Mouse (Mus musculus) midbrain, embryonic 14.5 days (tissue): ENCODE results near the gene 4930438A08Rik. TPM values are rescaled to one million over a fixed set of nuclear protein-coding genes. Genes with fewer than 3 reads are reported as not detected.

Source experiments
- ATAC-seq: fragments of 200-750 bp; cut with Nextera tagmentation; 2 replicates; pipeline ENCODE4 v1.8.0; 2017; ENCODE audit warnings: moderate number of reproducible peaks, moderate library complexity; ENCODE audit not compliant: low FRiP score, low TSS enrichment
- DNase-seq: peaks from one replicate; pipeline ENCODE4 v3.0.0-alpha.2; 2015
- H3K27ac ChIP-seq: fragments of 300-500 bp; sonication (generic); replicated peaks from 2 replicates; pipeline ENCODE4 v1.5.1; 2014; ENCODE audit warnings: mild to moderate bottlenecking, low read depth, low read length, moderate library complexity
- H3K27me3 ChIP-seq: fragments of 300-500 bp; sonication (generic); 2 replicates; pipeline ENCODE4 v1.6.1; 2014; ENCODE audit warnings: low read length, control low read depth, mixed read lengths; ENCODE audit not compliant: control insufficient read depth, insufficient read depth
- H3K36me3 ChIP-seq: fragments of 300-500 bp; sonication (generic); 2 replicates; pipeline ENCODE4 v1.6.1; 2014; ENCODE audit warnings: low read length, control low read depth; ENCODE audit not compliant: control insufficient read depth, insufficient read depth
- H3K4me1 ChIP-seq: fragments of 300-500 bp; sonication (generic); 2 replicates; pipeline ENCODE4 v1.6.1; 2014; ENCODE audit warnings: mild to moderate bottlenecking, antibody characterized with exemption, low read length, control low read depth; ENCODE audit not compliant: control insufficient read depth, insufficient read depth
- H3K4me2 ChIP-seq: fragments of 300-500 bp; sonication (generic); 2 replicates; pipeline ENCODE4 v1.6.1; 2014; ENCODE audit warnings: mild to moderate bottlenecking, low read length, moderate library complexity
- H3K4me3 ChIP-seq: fragments of 300-500 bp; sonication (generic); replicated peaks from 2 replicates; pipeline ENCODE4 v1.5.1; 2014; ENCODE audit warnings: low read depth, low read length
- H3K9ac ChIP-seq: fragments of 300-500 bp; sonication (generic); replicated peaks from 2 replicates; pipeline ENCODE4 v1.6.1; 2014; ENCODE audit warnings: mild to moderate bottlenecking, low read length, moderate library complexity
- H3K9me3 ChIP-seq: fragments of 300-500 bp; sonication (generic); 2 replicates; pipeline ENCODE4 v1.6.1; 2016; ENCODE audit warnings: low read length, control low read depth, mixed read lengths; ENCODE audit not compliant: control insufficient read depth
- WGBS: fragments of 180-500 bp; shearing (Covaris S2); extraction: QIAGEN DNeasy Blood & Tissue Kit; methylation state at CpG from one replicate; pipeline ENCODE4 v1.1.7; 2014; 5-methylcytosine and 5-hydroxymethylcytosine counted together
- polyA plus RNA-seq: library from polyadenylated mRNA; unstranded; fragments of >200 nt; fragmentation: Nextera tagmentation; extraction: Ambion mirVana; gene quantifications from 2 replicates; pipeline ENCODE4 v1.2.1, GENCODE M21; 2014

4930438A08Rik gene
- polyA plus RNA-seq, 1 experiment from 2014 or later: not detected

- Histone ChIP-seq H3K4me2 (peak overlapping the region; percentile 90), H3K27ac (peak overlapping the region; percentile 58), H3K27me3 (no peaks in the 10 kb centered on the region), H3K4me1 (peaks cover 16% of the 10 kb centered on the region), H3K9me3 (no peaks in the 10 kb centered on the region), H3K9ac (peak overlapping the region; percentile 65), H3K4me3 (peak overlapping the region; percentile 48), H3K36me3 (no peaks in the 10 kb centered on the region)
- peak; percentile 51 for ATAC-seq
- DNase-seq: peak; percentile 77
- WGBS: under 1% methylated on average over 42 of the region's 42 CpGs
Observed at GRCm38 (mm10) chr11:58307411-58308080, 32.9 kb downstream of the 4930438A08Rik start.

- Histone ChIP-seq H3K27ac (no peak overlapping the region), H3K4me1 (peaks cover 13% of the 10 kb centered on the region), H3K4me2 (no peak overlapping the region), H3K9ac (no peak overlapping the region), H3K9me3 (no peaks in the 10 kb centered on the region), H3K36me3 (no peaks in the 10 kb centered on the region), H3K4me3 (no peak overlapping the region), H3K27me3 (no peaks in the 10 kb centered on the region)
- ATAC-seq: no peak
- 96% methylated on average over 9 of the region's 9 CpGs for WGBS
- DNase-seq: no peak
Observed at GRCm38 (mm10) chr11:58308661-58309060, 34.1 kb downstream of the 4930438A08Rik start.

- no peak overlapping the region for H3K27ac ChIP-seq
Observed at GRCm38 (mm10) chr11:58314069-58314468, 39.5 kb downstream of the 4930438A08Rik start.

GRCm38 (mm10) chr11:58315536-58316168 lies 41.1 kb downstream of the 4930438A08Rik start:
- H3K4me2 ChIP-seq: no peak overlapping the region
- ATAC-seq: no peak
- H3K27me3 ChIP-seq: no peaks in the 10 kb centered on the region
- H3K9ac ChIP-seq: no peak overlapping the region
- H3K9me3 ChIP-seq: no peaks in the 10 kb centered on the region
- H3K36me3 ChIP-seq: peaks cover 41% of the 10 kb centered on the region
- H3K4me3 ChIP-seq: no peak overlapping the region
- H3K27ac ChIP-seq: no peak overlapping the region
- 96% methylated on average over 5 of the region's 5 CpGs for WGBS
- no peak for DNase-seq
- H3K4me1 ChIP-seq: no peaks in the 10 kb centered on the region

More at GRCm38 (mm10) chr11:58314069-58314468, 39.5 kb downstream of the 4930438A08Rik start:
- H3K9me3 ChIP-seq: no peaks in the 10 kb centered on the region
- no peak overlapping the region for H3K9ac ChIP-seq
- H3K4me2 ChIP-seq: no peak overlapping the region
- H3K4me1 ChIP-seq: no peaks in the 10 kb centered on the region
- ATAC-seq (no peak), DNase-seq (no peak)
- H3K36me3 ChIP-seq: peaks cover 36% of the 10 kb centered on the region
- 64% methylated on average over 6 of the region's 6 CpGs for WGBS
- H3K4me3 ChIP-seq: no peak overlapping the region
- no peaks in the 10 kb centered on the region for H3K27me3 ChIP-seq

GRCm38 (mm10) chr11:58316344-58316743 lies 41.7 kb downstream of the 4930438A08Rik start:
- WGBS: 86% methylated on average over 17 of the region's 17 CpGs
- Histone ChIP-seq H3K4me3 (no peak overlapping the region), H3K36me3 (peaks cover 47% of the 10 kb centered on the region), H3K27me3 (no peaks in the 10 kb centered on the region), H3K27ac (no peak overlapping the region), H3K4me1 (no peaks in the 10 kb centered on the region), H3K9me3 (no peaks in the 10 kb centered on the region), H3K9ac (no peak overlapping the region), H3K4me2 (no peak overlapping the region)
- ATAC-seq (no peak), DNase-seq (no peak)

GRCm38 (mm10) chr11:58316768-58317390 lies 42.3 kb downstream of the 4930438A08Rik start:
- 73% methylated on average over 28 of the region's 28 CpGs for WGBS
- no peak for DNase-seq
- H3K27me3 ChIP-seq: no peaks in the 10 kb centered on the region
- H3K4me3 ChIP-seq: no peak overlapping the region
- peaks cover 2% of the 10 kb centered on the region; the same call in 1 of the 2 replicates for H3K4me1 ChIP-seq
- no peak overlapping the region for H3K4me2 ChIP-seq
- no peak overlapping the region for H3K9ac ChIP-seq
- H3K27ac ChIP-seq: no peak overlapping the region
- H3K9me3 ChIP-seq: no peaks in the 10 kb centered on the region
- H3K36me3 ChIP-seq: peaks cover 48% of the 10 kb centered on the region
- ATAC-seq: no peak

- H3K4me2 ChIP-seq: peak overlapping the region; percentile 95
- under 1% methylated on average over 63 of the region's 63 CpGs for WGBS
- H3K36me3 ChIP-seq: peaks cover 26% of the 10 kb centered on the region
- DNase-seq: peak; percentile 97
- H3K4me3 ChIP-seq: peak overlapping the region; percentile 78
- no peaks in the 10 kb centered on the region for H3K27me3 ChIP-seq
- H3K9me3 ChIP-seq: no peaks in the 10 kb centered on the region
- peak overlapping the region; percentile 86 for H3K9ac ChIP-seq
- ATAC-seq: peak; percentile 99
- peak overlapping the region; percentile 96 for H3K27ac ChIP-seq
- H3K4me1 ChIP-seq: peaks cover 13% of the 10 kb centered on the region
Observed at GRCm38 (mm10) chr11:58322824-58323569, 48.4 kb downstream of the 4930438A08Rik start.

- Histone ChIP-seq H3K36me3 (peaks cover 22% of the 10 kb centered on the region), H3K4me3 (peak overlapping the region; percentile 78), H3K9me3 (no peaks in the 10 kb centered on the region), H3K27me3 (no peaks in the 10 kb centered on the region), H3K27ac (peak overlapping the region; percentile 96), H3K9ac (peak overlapping the region; percentile 86), H3K4me2 (peak overlapping the region; percentile 95), H3K4me1 (peaks cover 13% of the 10 kb centered on the region)
- DNase-seq: no peak
- WGBS: 15% methylated on average over 24 of the region's 24 CpGs
- ATAC-seq: no peak
Observed at GRCm38 (mm10) chr11:58323570-58324340, 49.2 kb downstream of the 4930438A08Rik start.
